Mouse (Mus musculus): ENCODE results near the gene Tm9sf3.
A peak's percentile ranks its signal among the peaks of the same experiment; 100 is the strongest.
"Not testable (repeated sequence)": the region's sequence is repeated elsewhere in the genome, so short reads cannot be mapped to it uniquely, and the experiment has no call there.

The Tm9sf3 gene

DNA sequence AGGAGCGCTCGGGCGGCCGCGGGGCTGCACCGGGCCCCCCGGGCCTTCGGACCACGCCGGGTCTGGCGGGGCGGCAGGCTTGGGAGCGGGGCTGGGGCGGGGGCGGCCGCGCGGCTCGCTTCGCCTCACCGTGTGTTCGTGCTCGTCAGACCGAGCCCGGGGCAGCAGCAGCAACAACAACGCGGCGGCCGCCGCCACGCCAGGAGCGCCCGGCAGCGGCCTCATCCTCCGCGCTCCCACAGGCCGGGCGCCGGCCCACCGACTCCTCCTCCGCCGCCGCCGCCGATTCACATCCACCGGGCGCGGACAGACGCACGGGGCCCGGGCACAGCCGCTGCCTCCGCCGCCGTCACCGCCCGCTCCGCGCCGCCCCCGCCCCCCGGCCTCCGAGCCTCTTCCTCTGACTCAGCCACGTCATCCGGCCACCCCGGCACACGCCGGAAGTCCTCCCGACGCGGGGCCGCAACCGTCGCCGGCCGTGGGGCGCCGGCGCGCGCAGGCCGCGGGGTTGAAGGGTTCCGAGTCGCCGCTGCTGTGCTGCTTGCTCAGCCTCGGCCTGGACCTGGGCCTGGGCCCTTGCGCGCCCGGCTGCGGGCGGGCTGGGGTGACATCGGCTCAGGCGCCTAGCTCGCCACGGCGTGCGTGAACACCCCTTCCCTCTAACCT lies at the start of gene Tm9sf3:
Gene Tm9sf3 (minus strand): TSS at position 368 of the 666 bp plus-strand sequence.
- peak; percentile 87 for DNase-seq (ENCODE audit: low spot score)

GRCm38 (mm10) chr19:41312587-41312986 lies 48.8 kb upstream of the Tm9sf3 start:
- not testable (repeated sequence) for DNase-seq (ENCODE audit: low spot score)

GRCm38 (mm10) chr19:41312027-41312426 lies 48.2 kb upstream of the Tm9sf3 start:
- no peak for DNase-seq (ENCODE audit: low spot score)

- peak; percentile 15 for DNase-seq (ENCODE audit: low spot score)
These were observed 47.3 kb upstream of the Tm9sf3 start for GRCm38 (mm10) chr19:41310971-41311703.

GRCm38 (mm10) chr19:41303933-41304332 lies 40.1 kb upstream of the Tm9sf3 start:
- DNase-seq (ENCODE audit: low spot score): no peak

DNA sequence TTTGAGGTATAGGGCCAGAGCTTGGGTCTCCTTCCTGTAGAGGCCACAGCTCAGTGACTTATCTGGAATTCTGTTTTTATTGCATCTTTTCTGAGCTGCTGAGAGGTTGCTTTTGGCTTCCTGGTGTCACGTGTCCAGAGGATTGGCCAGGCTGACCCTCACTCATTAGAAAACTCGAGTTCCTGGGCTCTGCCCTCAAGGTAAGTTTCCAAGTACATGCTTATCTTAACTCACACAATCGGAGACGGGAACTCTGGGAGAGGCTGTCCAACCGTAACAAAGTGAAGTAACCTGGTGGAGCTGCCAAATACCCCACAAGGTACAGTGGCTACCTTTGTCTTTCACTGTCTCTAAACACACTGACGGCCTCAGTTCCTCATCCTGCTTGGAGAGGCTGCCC lies 39.6 kb upstream of the Tm9sf3 start:
- no peak for DNase-seq (ENCODE audit: low spot score)

DNA sequence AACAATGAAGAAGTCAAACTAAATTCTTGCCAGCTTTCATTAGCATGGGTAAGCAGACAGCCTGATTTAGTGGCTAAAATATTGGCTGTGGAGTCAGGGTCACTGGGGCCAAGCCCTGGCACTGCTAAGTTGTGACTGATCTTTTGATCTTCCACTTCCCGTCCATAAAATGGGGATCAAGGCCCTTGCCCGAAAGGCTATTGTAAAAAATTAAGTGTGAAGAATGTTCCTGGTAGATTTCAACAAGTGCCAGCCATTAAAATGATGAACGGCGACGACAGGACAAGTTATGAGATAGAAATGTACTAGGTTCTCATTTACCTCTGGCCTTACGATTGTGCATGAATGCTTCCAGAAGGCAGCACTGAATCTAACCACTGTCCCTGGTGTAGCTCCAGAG lies 38.1 kb upstream of the Tm9sf3 start:
- DNase-seq (ENCODE audit: low spot score): no peak

DNA sequence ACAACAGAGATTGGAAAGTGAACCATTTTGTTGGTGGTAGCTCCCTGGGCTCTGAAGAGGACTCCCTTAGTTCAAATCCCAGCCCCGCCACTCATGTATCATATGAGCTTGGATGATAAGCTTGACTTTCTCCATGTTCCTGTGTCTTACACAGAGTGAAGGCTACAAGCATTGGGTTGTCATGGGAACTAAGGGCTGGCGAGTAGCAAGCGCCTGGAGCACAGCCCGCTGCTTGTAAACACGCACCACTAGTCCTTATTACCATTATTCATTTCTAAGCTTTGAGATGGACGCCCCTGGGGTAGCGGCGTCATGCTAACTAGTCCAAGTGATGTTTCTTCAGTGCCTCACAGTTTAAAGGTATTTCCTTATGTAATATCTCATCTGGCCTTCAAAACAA lies 35.6 kb upstream of the Tm9sf3 start:
- no peak for DNase-seq (ENCODE audit: low spot score)

- no peak for DNase-seq (ENCODE audit: low spot score)
These were observed 27.3 kb upstream of the Tm9sf3 start for GRCm38 (mm10) chr19:41290952-41291619.

GRCm38 (mm10) chr19:41288568-41288967 lies 24.8 kb upstream of the Tm9sf3 start:
- no peak for DNase-seq (ENCODE audit: low spot score)

GRCm38 (mm10) chr19:41287224-41287623 lies 23.4 kb upstream of the Tm9sf3 start:
- no peak for DNase-seq (ENCODE audit: low spot score)

GRCm38 (mm10) chr19:41284515-41284914 lies 20.7 kb upstream of the Tm9sf3 start:
- no peak for DNase-seq (ENCODE audit: low spot score)

GRCm38 (mm10) chr19:41282718-41283117 lies 18.9 kb upstream of the Tm9sf3 start:
- DNase-seq (ENCODE audit: low spot score): no peak

- DNase-seq (ENCODE audit: low spot score): no peak
These were observed 18.4 kb upstream of the Tm9sf3 start for GRCm38 (mm10) chr19:41282216-41282615.

GRCm38 (mm10) chr19:41279724-41280244 lies 16.0 kb upstream of the Tm9sf3 start:
- no peak for DNase-seq (ENCODE audit: low spot score)

- DNase-seq (ENCODE audit: low spot score): no peak
These were observed 14.8 kb upstream of the Tm9sf3 start for GRCm38 (mm10) chr19:41278606-41279005.

GRCm38 (mm10) chr19:41275588-41275987 lies 11.8 kb upstream of the Tm9sf3 start:
- DNase-seq (ENCODE audit: low spot score): no peak

DNA sequence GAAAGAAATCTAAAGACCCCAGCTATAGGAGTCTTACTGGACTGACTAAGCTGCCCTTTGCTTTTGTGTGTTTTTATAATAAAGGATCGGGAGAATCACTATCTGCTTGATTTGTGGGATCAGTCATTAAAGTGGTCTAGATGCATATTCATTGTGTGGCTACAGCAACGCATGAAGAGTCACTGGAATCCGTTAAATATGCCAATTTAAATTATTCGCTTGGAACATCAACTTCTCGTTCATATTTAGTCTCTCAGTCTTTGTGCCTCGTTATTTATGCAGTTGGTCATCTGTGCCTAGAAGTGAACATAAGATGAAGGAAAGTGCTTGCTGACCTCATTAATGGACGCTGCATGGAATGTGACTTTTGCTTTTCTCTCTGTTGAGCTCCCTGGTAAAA lies 7.1 kb upstream of the Tm9sf3 start:
- DNase-seq (ENCODE audit: low spot score): no peak

DNA sequence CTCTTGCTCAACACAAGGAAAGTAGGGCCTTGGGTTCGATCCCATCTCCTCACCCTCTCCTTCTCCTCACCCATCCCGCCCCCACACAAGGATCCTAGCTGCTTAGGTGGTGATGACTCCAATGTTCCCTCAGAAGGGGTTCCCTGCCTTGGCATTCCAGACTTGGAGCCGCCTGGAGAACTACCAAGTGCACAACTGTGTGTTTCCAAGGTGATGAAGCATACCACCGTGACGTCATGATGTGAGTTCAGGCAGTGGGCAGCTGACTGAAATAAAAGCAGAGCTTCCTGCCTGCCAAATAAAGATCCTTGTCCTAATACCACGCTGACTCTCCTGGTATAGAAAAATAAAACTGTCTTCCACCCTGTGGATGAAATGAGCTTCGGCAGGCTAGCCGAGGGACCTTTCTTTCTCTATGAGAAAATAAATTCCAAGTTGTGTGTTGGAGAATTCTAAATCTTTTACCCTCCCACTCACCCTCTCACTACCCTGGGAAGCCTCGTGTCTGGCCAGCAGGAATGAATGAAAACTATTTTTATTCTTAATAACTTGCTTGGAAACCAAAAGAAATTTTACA lies 6.4 kb upstream of the Tm9sf3 start:
- peak; percentile 25 for DNase-seq (ENCODE audit: low spot score)

DNA sequence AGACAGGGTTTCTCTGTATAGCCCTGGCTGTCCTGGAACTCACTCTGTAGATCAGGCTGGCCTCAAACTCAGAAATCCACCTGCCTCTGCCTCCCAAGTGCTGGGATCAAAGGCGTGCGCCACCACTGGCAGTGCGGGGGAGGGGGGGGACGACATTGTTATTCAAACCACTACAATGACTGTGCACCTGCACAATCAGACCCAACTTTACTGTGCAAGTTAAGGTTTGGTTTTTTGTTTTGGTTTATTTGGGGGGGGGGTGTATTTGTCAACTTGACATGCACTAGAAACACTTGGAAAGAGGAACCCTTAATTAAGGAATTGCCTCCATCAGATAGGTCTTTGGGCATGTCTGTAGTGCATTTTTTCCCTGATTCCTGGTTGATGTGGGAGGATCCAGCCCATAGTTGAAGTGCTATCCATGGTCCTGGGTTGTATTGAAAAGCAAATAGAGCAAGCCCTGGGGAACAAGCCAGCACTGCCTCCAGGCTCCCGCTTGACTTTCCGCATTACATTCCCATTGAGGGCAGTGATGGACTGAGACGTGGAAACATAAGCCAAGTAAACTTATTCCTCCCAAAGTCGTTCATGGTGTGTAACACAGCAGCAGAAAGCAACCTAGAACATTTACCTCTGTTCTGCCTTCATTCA lies 2.6 kb upstream of the Tm9sf3 start:
- DNase-seq (ENCODE audit: low spot score): no peak

DNA sequence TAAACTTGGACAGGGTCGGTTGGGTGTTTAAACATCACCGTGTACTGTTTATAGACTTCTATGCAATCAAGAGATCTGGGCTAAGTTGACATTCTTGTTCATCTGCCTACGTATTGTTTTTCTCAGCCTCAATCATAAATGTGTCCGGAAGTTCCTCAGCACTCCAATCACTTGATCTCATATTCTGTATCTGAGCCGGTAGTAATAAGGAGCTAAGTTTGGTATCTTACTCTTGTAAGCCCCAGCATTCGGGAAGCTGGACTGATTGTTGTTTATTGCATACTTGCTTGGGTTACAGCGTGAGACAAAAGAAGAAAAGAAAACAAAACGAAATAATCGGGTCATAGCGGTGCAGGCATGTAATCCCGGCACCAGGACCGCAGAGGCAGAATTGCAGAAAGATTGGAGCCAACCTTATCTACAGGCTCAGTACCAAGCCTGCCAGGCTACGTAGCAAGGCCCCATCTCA lies 568 bp upstream of the Tm9sf3 start:
- DNase-seq (ENCODE audit: low spot score): no peak
